Mouse (Mus musculus) B cell, adult 2 months (primary cell): ENCODE results near the gene Tcf7l1.

Experiments
- DNase-seq, 2 experiments: peaks; one replicate each; pipeline ENCODE4 v3.0.0; 2022

Gene Tcf7l1

DNA sequence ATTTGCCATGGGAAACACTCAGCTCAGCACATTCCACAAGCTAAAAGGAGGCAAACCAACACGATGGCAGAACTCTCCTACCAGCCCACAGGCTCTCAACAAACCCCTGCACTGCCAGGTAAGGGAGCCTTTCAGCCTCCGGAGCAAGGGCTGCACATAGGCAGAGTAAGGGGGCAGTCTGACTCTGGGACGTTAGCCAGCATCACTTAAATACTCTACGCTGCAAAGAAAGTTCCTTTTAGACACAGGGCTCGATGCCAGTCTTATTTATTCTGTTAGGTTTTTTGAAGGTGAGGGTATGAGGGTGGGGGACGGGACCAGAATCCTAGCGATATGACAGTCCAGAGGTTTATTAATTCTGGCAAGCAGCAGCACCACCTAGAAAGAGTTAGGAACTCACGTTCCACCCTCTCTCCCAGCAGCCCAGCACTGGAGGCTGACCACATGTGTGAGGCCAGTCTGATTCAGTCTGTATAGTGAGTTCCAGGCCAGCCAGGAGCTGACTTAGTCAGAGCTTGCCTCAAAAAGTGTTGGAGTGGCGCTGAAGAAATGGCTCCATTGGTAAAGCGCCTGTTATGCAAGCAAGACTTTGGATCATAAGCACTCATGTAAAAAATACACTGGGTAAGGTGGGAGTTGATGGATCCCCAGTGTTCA, 44.8 kb downstream of the Tcf7l1 start:
- no peak for DNase-seq

DNA sequence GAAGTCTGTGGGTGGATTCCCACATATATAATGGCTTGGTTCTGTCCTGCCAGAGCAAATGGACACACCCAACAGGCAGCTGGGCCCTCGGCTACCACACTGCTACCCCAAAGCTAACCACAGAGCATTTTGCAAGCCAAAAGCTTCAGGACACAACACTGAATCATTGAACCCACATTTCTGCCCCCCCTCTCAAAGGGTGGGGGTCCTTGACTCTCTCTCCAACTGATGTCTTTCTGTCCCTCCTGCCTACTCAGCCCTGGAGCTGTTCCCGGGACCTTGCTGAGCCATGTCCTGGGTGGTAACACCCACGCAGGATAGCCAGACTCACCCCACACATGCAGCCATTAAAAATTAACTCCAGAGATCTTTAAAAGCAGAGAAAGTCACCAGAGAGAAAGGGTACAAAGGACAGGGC, 45.4 kb downstream of the Tcf7l1 start:
- DNase-seq: no peak

DNA sequence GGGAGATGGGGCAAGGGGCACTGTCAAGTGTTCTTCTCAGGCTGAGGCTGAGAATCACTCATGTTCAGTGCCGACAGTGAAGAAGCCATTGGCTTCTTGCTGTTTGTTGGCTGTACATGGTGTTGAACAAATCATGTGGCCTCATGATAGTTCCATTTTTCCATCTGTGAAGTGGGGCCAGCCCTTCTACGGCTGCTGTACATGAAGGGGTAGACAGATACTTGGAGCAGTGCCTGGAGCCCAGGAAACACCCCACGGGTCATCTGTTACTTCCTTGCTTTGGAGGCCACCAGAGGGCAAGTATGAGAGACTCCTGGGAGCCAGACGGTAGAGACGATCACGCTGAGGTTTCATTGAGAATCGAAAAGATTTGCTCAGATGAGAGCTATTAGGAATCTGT, 46.7 kb downstream of the Tcf7l1 start:
- DNase-seq: no peak

DNA sequence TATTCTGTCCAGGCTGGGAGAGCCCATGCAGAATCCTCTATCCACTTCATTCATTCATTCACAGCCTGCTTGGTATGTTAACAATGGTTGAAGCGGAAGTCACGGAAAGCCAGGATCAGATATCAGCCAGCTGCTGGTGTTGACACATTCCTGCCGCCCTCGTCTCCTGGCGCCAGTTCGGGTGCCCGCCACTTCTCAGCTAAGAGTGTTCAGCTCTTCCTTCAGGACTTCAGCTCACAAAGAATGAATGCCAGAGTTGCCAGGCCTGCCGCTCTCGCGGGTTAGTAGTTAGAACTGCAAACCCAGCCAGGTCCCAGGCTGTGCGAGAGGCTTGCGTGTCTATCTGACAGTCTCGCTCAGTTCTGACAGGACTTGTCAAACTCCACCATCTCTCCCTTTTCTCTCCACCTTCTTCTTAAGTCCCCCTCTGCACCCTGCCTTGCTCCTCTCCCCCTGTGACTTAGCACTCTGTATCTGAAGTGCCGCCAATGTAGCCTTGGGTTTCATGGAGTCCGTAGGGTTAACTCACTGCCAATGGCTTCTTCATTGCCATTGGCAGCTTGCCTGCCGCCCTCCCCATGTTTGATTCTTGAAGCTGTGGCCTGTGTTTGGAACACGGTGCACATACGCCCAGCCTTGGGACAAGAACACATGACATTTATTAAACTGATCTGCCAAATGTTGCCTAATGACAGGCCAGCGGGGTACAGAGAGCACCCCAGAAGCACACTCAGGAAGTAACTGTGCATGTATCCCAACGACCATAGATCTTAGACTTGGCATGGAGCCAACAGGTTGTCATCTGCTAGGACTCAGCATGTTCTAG, 48.2 kb downstream of the Tcf7l1 start:
- no peak for DNase-seq

DNA sequence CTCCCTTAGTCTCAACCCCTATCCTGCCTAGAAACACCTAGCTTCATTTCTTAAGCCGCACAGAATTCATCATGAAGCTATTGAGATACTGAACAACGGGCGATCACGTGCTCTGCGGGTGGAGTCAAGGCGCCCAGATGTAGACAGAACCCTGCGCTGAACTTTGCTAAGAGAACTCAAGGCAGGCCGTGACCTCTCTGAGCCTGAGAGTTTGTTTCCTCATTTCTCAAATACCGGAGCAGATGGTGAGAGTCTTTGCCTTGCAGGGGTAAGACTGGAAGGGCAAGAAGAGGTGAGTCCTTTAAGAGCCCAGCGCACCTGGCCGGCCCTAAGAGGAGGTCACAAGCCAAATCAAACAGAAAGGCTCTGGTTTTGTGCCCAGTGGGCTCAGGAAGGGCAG, 52.2 kb downstream of the Tcf7l1 start:
- no peak for DNase-seq

DNA sequence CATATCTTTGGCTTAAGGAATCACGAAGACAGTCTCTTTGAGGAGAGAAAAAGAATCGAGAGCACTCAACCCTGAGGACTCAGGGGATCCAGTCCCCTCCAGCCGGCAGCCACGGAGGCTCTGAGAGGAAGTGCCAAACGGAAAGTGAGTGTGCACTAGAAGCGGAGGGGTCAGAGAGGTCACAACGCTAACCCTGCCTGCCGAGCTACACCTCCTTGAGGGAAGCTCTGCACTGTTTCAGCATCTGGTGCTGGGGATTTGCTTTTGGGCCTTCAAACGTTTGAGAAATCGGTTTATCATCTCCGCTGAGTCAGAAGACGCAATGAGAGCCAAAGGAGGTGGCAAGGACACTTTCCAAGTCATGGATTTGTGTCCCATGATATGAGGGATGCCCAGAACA, 53.8 kb downstream of the Tcf7l1 start:
- peak; percentile 28 to 30 for DNase-seq

DNA sequence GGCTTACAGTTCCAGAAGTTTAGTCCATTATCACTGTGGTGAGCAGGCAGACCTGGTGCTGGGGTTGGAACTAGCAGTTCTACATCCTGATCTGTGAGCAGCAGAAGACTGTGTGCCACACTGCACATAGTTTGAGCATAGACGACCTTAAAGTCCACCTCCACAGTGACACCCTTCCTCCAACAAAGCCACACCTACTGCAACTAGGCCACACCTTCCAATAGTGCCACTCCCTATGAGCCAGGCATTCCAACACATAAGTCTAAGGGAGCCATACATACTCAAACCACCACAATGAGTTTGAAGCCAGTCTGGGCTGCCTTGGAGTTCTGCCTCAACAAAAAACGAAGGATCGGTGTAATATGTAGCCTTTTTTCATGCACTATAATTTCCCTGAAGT, 55.7 kb downstream of the Tcf7l1 start:
- no peak for DNase-seq

DNA sequence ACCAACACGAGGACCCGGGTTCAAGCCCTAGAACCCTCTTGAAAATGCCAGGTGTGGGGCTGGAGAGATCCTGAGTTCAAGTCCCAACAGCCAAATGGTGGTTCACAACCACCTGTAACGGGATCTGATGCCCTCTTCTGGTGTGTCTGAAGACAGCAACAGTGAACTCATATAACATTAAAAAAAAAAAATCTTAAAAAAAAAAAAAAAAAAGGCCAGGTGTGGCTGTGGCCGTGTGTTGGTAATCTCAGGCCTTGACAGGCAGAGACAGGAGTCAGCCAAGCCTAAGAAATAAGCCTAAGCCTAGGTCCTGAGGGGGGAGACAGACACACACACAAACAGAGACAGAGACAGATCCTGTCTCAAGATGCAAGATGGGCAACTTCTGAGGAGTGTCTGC, 56.9 kb downstream of the Tcf7l1 start:
- DNase-seq: no peak

DNA sequence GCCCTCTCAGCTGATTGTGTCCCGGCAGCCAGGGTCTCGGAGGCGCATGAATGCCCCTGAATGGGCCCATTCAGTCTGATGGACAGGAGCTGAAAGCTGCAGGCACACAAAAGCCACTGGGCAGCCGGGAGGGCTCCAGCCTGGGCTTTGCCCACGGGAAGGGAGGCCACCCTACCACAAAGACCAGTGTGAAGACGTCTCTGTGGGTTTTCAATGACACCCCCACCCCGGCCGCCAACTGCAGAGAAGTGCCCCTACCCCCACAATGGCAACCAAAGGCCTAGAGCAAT, 58.5 kb downstream of the Tcf7l1 start:
- DNase-seq: no peak

DNA sequence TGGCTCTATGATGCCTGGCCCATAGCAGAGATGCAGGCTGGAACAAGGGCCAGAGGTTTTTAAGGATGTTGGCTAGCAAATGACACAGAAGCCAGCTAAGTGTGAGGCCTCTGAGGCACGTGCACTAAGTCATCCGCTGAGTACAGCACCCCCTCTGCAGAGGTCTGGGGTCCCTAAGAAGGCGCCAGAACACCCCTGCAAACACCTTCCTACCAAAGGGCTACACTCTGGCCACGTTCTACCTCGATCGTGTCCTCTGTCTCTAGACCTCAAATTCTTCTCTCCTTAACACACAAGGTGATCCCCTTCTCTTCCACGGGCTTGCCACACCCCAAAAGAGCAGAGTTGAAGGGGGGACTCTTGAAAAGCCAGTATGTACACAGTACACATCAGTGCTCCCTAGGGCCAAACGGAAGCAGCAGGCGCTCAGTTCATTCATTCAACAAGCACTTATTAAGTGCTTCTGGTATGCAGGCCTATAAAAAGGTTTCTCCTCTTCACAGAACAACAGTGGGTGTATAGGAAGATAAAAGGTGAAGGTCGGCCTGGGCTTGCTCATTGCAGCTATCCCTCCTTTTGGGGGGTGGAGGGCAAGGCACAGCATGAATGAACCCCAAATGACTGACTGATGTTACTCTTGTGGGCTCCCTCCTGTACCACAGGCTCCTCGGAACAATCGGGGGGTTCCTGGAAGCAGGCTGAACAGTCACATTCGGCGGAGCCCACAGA, 59.1 kb downstream of the Tcf7l1 start:
- DNase-seq: no peak

DNA sequence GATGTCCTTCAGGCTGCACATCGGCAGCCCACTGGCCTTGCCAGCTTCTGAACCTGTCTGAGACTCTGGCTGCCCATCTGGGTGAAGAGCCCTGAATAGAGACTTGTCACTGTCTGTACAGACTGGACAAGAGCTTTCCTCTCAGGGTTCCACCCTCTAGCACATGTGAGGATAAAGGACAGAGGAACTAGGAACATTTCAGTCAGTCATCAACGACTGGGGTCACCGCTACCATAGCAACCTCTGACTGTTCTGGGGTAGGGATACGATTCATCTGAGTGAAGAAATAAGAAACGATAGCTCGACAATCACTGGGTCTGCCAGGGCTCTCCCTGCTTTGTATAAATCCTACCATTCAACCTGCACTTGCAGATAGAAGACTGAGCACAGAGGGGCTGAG, 61.2 kb downstream of the Tcf7l1 start:
- DNase-seq: no peak

DNA sequence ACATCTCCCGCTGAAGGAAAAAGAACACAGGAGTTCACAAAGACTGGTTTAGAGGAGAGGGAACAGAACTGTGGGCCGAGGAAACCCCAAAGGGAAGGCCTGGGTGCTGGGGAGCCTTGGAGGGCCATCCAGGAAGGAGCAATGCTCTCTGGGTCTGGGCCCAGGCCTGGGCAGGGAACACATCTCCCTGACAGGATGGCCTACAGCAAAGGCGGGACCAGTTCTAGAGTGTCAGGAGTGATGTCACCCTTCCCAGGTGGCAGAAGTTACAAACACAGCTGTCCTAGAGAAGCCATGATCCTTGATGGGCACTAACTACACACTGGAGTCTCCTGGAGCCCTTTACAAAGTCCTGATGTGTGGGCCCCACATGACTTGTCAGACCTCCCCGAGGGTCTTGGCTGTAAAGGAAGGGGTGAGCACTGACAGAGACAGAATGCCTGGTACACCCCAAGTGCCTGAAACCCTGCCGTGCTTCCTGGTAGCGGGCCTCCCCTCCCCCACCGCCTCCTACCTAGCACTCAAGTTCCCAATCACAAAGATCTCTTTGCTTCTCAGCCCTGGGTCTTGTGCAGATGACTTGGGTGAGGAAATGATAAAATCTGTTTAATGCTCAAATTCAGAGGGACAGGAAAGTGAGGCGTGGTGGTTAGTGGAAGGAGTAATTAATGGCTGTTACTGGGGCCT, 64.4 kb downstream of the Tcf7l1 start:
- DNase-seq: no peak

DNA sequence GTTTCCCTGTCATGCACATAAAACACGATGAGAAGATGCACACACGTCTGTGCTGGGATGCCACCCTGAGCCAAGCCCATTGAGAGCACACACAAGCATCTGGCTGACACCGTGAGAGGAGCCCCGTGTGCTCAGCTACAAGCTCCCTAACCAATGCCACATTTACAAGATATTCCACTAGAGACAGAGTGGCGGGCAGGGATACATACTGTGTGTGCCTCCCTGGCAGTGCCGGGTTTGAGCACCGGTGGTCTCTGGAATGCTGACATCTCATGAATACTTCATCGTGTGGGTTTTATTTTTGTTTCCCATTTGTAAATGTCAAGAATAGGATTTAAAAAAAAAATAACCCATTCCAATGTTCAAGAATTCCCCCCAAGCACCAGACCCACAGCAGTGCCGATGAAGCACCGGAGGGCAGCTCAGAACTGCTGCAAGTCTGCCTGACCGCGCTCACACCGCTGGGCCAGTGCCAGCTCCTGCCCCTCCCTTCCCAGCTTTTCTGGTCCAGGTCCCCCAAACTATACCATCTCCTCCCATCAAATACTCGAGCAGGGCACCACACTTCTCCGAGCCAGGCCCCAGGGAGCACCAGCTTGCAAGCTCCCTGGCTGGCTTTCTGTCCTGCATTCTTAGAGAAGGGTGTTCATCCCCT, 65.2 kb downstream of the Tcf7l1 start:
- no peak for DNase-seq

DNA sequence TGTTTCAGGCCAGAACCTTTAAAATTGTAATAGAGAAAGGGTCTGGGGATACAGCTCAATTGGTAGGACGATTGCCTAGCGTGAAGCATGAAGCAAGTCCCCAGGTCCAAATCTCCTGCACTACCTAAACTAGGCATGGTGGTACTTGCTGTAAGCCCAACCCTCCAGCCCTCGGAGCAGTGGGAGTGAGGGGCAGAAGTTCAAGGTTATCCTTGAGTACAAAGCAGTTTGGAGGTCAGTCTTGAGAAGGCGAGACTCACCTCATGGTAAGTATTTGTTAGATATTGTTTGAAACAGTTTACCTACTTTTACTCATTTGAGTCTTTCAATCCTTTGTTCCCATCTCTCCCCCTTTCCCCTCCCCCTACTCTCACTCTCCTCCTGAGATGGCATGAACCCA, 65.9 kb downstream of the Tcf7l1 start:
- no peak for DNase-seq

DNA sequence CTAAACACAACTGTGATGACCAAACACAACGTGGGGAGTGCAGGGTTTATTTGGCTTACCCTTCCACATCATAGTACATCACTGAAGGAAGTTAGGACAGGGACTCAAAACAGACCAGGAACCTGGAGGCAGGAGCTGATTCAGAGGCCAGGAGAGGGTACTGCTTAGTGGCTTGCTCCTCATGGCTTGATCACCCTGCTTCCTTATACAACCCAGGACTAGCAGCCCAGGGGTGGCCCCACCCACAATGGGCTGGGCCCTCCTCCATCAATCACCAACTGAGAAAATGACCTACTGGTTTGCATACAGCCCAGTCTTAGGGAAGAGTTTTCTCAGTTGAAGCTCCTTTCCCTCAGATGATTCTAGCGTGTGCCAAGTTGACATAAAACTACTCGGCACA, 68.2 kb downstream of the Tcf7l1 start:
- DNase-seq: no peak

DNA sequence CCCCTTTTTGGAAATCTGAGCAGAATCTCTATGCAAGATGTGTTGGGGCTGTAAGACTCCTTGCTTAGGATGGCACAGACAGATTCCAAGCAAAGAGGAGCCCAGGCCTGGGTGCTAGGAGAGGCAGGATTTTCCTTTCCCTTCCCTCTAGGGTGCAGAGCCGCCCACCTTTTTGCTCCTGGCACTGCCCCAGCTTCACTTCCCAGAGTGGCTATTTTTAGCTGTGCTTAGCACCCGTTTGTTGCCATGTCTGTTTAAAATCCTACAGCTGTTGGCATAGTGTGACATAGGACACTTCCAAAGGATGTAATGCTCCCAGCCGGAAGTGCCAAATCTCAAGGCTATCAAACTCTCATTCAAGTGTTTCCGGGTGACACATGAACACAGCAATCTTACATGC, 74.3 kb downstream of the Tcf7l1 start:
- no peak for DNase-seq

DNA sequence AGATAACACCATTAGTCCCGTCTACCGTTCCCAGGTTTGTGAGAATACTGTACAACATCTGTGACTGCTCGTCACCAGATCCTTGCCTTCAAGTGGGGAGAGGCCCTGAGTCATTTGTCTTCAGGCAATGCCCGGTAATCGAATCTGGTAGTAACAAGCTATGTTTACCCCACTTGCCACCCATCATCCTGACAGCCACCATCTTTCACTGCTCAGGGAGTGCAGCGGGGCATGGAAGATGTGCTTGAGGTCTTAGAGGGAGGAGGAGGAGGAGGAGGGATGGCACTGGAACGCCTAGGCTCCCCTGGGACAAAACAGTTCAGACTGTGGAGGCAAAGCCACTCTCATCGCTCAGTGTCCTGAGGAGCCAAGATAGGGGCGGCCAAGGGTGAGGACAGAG, 74.8 kb downstream of the Tcf7l1 start:
- DNase-seq: no peak

DNA sequence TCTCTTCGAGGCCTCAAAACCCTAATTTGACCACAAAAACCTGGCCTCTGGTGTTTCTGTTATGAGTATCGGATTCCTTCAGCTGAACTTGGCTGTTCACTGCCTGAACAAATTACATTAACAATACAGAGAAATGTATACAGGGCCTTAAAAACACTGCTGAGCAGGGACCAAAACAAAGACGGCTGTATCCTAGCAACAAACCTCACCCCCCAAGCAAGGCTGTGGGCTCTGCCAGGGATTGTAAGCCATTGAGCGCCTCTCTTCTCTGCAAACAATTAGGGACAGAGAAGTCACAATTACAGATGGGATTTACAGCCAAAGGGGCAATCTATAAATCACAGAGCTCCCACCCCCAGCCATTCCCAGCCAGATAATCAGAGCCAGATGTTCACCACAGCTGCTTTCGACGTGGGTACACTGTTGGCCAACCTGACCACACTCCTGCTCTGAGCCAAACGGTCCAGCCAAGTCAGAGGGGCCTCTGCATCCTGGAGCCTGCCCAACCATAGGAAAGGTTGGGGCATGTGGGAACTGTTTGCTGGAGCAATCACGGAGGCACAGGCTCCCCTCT, 77.5 kb downstream of the Tcf7l1 start:
- DNase-seq: no peak

DNA sequence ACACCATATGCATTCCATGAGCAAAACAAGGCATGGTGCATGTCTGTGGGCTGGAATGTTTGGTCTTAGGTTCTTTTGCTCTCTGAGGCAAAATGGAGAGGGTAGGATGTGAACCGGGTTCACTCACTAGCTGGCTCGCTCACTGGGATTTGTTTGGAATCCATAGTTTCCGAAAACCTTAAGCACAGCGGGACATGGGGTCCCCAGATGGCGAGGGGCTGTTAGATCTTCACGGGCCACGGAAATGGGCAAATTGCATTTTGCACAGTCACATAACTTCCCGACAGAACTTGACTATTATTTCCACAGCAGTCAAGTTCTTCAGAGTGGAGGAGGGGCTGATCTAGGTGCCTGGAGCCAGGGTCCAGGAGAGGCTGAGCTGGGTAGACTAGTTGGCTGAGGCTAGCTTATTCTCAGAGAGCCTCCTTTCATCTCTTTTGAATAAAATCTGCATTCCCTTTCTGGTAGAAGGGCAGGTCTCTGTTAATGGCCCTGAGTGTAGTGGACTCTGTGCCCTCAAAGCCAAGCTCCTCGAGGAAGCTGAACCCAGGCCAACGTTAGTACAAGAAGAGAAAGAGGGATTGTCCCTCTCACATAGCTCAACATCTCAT, 78.1 kb downstream of the Tcf7l1 start:
- no peak for DNase-seq

DNA sequence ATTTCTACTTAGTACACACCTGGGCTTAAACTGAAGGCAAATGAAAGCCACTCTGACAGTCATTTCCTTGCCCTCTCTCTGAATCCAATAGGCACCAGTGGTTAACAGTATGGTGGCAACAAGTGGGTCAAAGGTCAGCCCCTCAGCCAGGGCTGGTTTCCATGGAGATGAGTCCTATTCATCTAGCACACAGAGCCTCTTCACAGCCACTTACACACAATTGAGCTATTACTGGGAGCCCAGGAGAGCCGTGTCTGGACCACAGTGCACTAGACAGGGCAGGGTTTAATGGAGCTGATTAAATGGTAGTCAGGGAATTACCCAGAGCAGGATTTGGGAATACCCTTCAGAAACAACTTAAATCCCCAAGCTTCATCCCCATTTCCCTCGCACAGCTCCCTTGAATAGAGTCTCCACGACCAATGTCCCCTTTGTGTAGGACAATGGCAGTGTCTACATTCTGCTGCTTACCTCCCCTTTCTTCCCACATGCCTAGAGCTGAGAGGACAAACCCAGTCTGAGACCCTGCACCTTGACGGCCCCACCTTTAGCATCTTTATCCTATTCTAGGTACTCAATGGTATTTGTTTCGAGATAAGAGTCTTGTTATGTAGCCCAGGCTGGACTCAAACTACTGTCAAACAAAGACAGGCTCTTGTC, 89.5 kb downstream of the Tcf7l1 start:
- no peak for DNase-seq

DNA sequence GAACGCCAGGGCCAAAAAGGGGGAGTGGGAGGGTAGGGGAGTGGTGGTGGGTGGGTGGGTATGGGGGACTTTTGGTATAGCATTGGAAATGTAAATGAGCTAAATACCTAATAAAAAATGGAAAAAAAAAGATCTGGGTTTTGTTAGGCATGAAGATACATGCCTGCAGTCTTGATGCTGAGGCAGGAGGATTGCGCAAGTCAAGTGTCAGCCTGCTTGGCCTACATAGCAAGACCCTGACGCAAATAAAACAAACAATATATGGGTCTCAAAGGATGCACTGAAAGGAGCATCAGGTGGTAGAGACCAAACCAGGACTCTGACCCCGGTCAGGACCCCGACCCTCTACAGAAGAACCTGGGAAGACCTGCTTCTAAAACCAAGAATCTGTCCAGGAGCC, 90.5 kb downstream of the Tcf7l1 start:
- no peak for DNase-seq
